Comparison of ENCODE assay signal across 10 mouse cellular contexts in genomic region chr6:149126675-149127074, GRCm38 (mm10). TPM values are rescaled to one million over a fixed set of nuclear protein-coding genes. Genes with fewer than 3 reads are reported as not detected.
DNase-seq lines count a peak whose midpoint lies in the region; ATAC-seq and TF ChIP-seq lines count a peak whose summit lies in the region.
"Had no signal": no experiment of that assay in that cellular context is flagged by ENCODE, and none has a peak within 500 bp of the region (broad histone marks: within the 10 kb centered on the region; RNA-seq: fewer than 3 reads in every experiment).

No protein-coding gene starts in this region.

- H3K27me3 ChIP-seq in MEL (ENCODE audit: control insufficient read depth in 1 of 2, insufficient read depth in 2 of 2, low read length in 2 of 2): no peaks in the 10 kb centered on the region
- no peaks in the 10 kb centered on the region for H3K27me3 ChIP-seq in liver, postnatal 0 days (ENCODE audit: insufficient read depth, low read length)
- H3K27me3 ChIP-seq in splenic B cell, adult 2 months (ENCODE audit: control insufficient read depth, insufficient read depth, low read length, poor library complexity, severe bottlenecking): no peaks in the 10 kb centered on the region
- H3K27me3 ChIP-seq: limb, embryonic 15.5 days had no signal

- TF ChIP-seq CTCF in MEL (IDR thresholded peaks at IDR 0.05 in 2 of 3, conservative IDR thresholded peaks at IDR 0.05 in 1 of 3; ENCODE audit: control insufficient read depth in 1 of 3, insufficient read depth in 1 of 3, low read depth in 2 of 3, low read length in 3 of 3, poor library complexity in 1 of 3, severe bottlenecking in 1 of 3): peak; percentile 66 to 87 (median 67)
- peak; percentile 77 for TF ChIP-seq CTCF in liver, postnatal 0 days (IDR thresholded peaks at IDR 0.05; ENCODE audit: low read depth)

- H3K9ac ChIP-seq in MEL (ENCODE audit: control insufficient read depth, low read depth, low read length, poor library complexity, severe bottlenecking): no peak overlapping the region
- no peak overlapping the region for H3K9ac ChIP-seq in liver, postnatal 0 days (replicated peaks)
- H3K9ac ChIP-seq: limb, embryonic 15.5 days had no signal

- H3K36me3 ChIP-seq in MEL (ENCODE audit: control insufficient read depth in 1 of 2, insufficient read depth in 2 of 2, low read length in 2 of 2): peaks cover 0 to 4% of the 10 kb centered on the region in 2 experiments; a peak in 2 of 4 replicates
- no peaks in the 10 kb centered on the region for H3K36me3 ChIP-seq in liver, postnatal 0 days (replicated peaks; ENCODE audit: insufficient read depth, low read length)
- H3K36me3 ChIP-seq in splenic B cell, adult 2 months (ENCODE audit: control insufficient read depth, insufficient read depth, low read length, poor library complexity, severe bottlenecking): no peaks in the 10 kb centered on the region
- H3K36me3 ChIP-seq: limb, embryonic 15.5 days had no signal

- intact Hi-C loops in left cerebral cortex, postnatal 25 days (cut with DNase I): loop anchor here (2.0 kb wide), 1 partner anchor 248 kb away; no protein-coding TSS in a partner anchor

- peaks cover 2 to 12% of the 10 kb centered on the region in 2 experiments for H3K4me1 ChIP-seq in MEL (ENCODE audit: control insufficient read depth in 1 of 2, insufficient read depth in 2 of 2, low read length in 2 of 2)
- no peaks in the 10 kb centered on the region for H3K4me1 ChIP-seq in liver, postnatal 0 days (ENCODE audit: insufficient read depth)
- H3K4me1 ChIP-seq: limb, embryonic 15.5 days had no signal

- ATAC-seq in inflammation-experienced regulatory T-cells, adult 6 months: peak; percentile 84
- ATAC-seq in liver, postnatal 0 days: peak; percentile 64

- TF ChIP-seq EP300 in MEL (IDR thresholded peaks at IDR 0.05; ENCODE audit: low read depth in 1 of 2, low read length in 2 of 2): no peak
- no peak for TF ChIP-seq EP300 in liver, postnatal 0 days (IDR thresholded peaks at IDR 0.05; ENCODE audit: low read depth)

- H3K4me2 ChIP-seq in liver, postnatal 0 days (ENCODE audit: low read depth, low read length): no peak overlapping the region
- H3K4me2 ChIP-seq: limb, embryonic 15.5 days had no signal

- H3K79me2 ChIP-seq in MEL (ENCODE audit: control insufficient read depth, insufficient read depth, low read length, poor library complexity): no peaks in the 10 kb centered on the region

- 61% methylated on average over 4 of the region's 4 CpGs for WGBS in liver, postnatal 0 days (ENCODE audit: insufficient replicate concordance)

- peak; percentile 90 for TF ChIP-seq RAD21 in MEL (IDR thresholded peaks at IDR 0.05; ENCODE audit: low read depth, low read length)

- no peak for TF ChIP-seq POLR2A in MEL (IDR thresholded peaks at IDR 0.05; ENCODE audit: control insufficient read depth in 1 of 2, insufficient read depth in 1 of 2, low read depth in 1 of 2, low read length in 2 of 2, poor library complexity in 1 of 2)

- no peaks in the 10 kb centered on the region for H3K9me3 ChIP-seq in MEL (replicated peaks; ENCODE audit: insufficient read depth, low read length)
- no peaks in the 10 kb centered on the region for H3K9me3 ChIP-seq in liver, postnatal 0 days (ENCODE audit: low read length)
- H3K9me3 ChIP-seq: limb, embryonic 15.5 days had no signal

- peak; percentile 12 to 28 for DNase-seq in left cerebral cortex, postnatal 25 days (ENCODE audit: low spot score in 2 of 2)
- no peak for DNase-seq in left cerebral cortex, adult 11 months (ENCODE audit: low spot score)
- peak; percentile 83 for DNase-seq in MEL (ENCODE audit: low read depth, low spot score)
- DNase-seq in brain, adult 2 months (ENCODE audit: low read depth, low spot score): peak; percentile 32
- DNase-seq in liver, postnatal 0 days: peak; percentile 40
- DNase-seq in splenic B cell, adult 2 months (ENCODE audit: low read depth, low spot score): peak; percentile 72
- no peak for DNase-seq in ovary, postnatal 10 days (ENCODE audit: low spot score)

- no peak overlapping the region for H3K27ac ChIP-seq in MEL (ENCODE audit: control insufficient read depth, low read depth, low read length)
- no peak overlapping the region for H3K27ac ChIP-seq in liver, postnatal 0 days (ENCODE audit: low read depth)
- H3K27ac ChIP-seq: limb, embryonic 15.5 days had no signal

- H3K4me3 ChIP-seq in MEL (ENCODE audit: control insufficient read depth in 1 of 2, insufficient read depth in 1 of 2, low read depth in 2 of 2, low read length in 2 of 2): no peak overlapping the region
- no peak overlapping the region for H3K4me3 ChIP-seq in liver, postnatal 0 days (ENCODE audit: low read depth, low read length)
- H3K4me3 ChIP-seq: limb, embryonic 15.5 days had no signal

TF ChIP-seq in MEL, 35 proteins besides CTCF, POLR2A, EP300 and RAD21:
- TF ChIP-seq HCFC1 (IDR thresholded peaks at IDR 0.05; ENCODE audit: low read depth, low read length): no peak
- TF ChIP-seq SMC3 (IDR thresholded peaks at IDR 0.05; ENCODE audit: low read depth, low read length): peak; percentile 89
- no peak for TF ChIP-seq CHD2 (IDR thresholded peaks at IDR 0.05; ENCODE audit: low read length)
- peak; percentile 91 for TF ChIP-seq ZC3H11A (IDR thresholded peaks at IDR 0.05; ENCODE audit: low read depth, low read length)
- peak; percentile 91 for TF ChIP-seq MYC (IDR thresholded peaks at IDR 0.05; ENCODE audit: low read depth, low read length)
- no peak for TF ChIP-seq GABPA (IDR thresholded peaks at IDR 0.05; ENCODE audit: low read depth, low read length)
- no peak for TF ChIP-seq MEF2A (IDR thresholded peaks at IDR 0.05; ENCODE audit: extremely low read depth, insufficient replicate concordance, low read depth, low read length, poor library complexity, severe bottlenecking)
- TF ChIP-seq POLR2AphosphoS2 (IDR thresholded peaks at IDR 0.05; ENCODE audit: low read length): no peak

RNA-seq across cellular contexts. Expression of gene Gm10203, which starts 3.3 kb away (rescaled TPM):
- total RNA-seq in left cerebral cortex, postnatal 25 days (2021): not detected
- not detected in 2 replicates for total RNA-seq in MEL (2012; rRNA removed)
- not detected for polyA plus RNA-seq in MEL (2012; ENCODE audit: insufficient read depth in 1 of 2, insufficient read length in 2 of 2, low read depth in 1 of 2, low replicate concordance in 2 of 2, missing spikeins in 1 of 2)
- polyA plus RNA-seq in inflammation-experienced regulatory T-cells, adult 6 months (2017; shearing (Covaris generic)): not detected
- not detected in 2 replicates for polyA plus RNA-seq in liver, postnatal 0 days (2015; fragmentation: Nextera tagmentation; extraction: Ambion mirVana)
- polyA plus RNA-seq: frontal cortex, adult 2 months; limb, embryonic 15.5 days had no signal

RNA-seq across cellular contexts. Expression of gene Etfbkmt, which starts 13.0 kb away (rescaled TPM):
- total RNA-seq in left cerebral cortex, postnatal 25 days (2021): 1 to 10 TPM; 1.9 to 3.4 TPM
- total RNA-seq in MEL (2012; rRNA removed): 3.4 TPM in 2 replicates
- polyA plus RNA-seq in MEL (2012; ENCODE audit: insufficient read depth in 1 of 2, insufficient read length in 2 of 2, low read depth in 1 of 2, low replicate concordance in 2 of 2, missing spikeins in 1 of 2): 1 to 10 TPM in 1 of 2 experiments, not detected in 1; 5.7 TPM
- 10 to 100 TPM; 42.0 to 73.9 (median 68.8) TPM for polyA plus RNA-seq in inflammation-experienced regulatory T-cells, adult 6 months (2017; shearing (Covaris generic))
- polyA plus RNA-seq in liver, postnatal 0 days (2015; fragmentation: Nextera tagmentation; extraction: Ambion mirVana): 9.7 and 9.8 TPM in 2 replicates

RNA-seq across cellular contexts. Expression of gene Dennd5b, which starts 25.2 kb away (rescaled TPM):
- 10 to 100 TPM; 65.8 to 69.4 TPM for total RNA-seq in left cerebral cortex, postnatal 25 days (2021)
- 0.65 and 1.1 TPM in 2 replicates for total RNA-seq in MEL (2012; rRNA removed)
- polyA plus RNA-seq in MEL (2012; ENCODE audit: insufficient read depth in 1 of 2, insufficient read length in 2 of 2, low read depth in 1 of 2, low replicate concordance in 2 of 2, missing spikeins in 1 of 2): 1 to 10 TPM in 1 of 2 experiments, not detected in 1; 1.3 TPM
- polyA plus RNA-seq in inflammation-experienced regulatory T-cells, adult 6 months (2017; shearing (Covaris generic)): under 1 TPM; 0.23 to 0.66 (median 0.57) TPM
- 7.4 and 7.9 TPM in 2 replicates for polyA plus RNA-seq in liver, postnatal 0 days (2015; fragmentation: Nextera tagmentation; extraction: Ambion mirVana)

Comparison
In these comparisons a context has a peak if more than half of its experiments do, and no peak if none do; other contexts are left out.
1. DNase-seq: peak in left cerebral cortex, postnatal 25 days (2 of 2), MEL (single experiment), brain, adult 2 months (single experiment), liver, postnatal 0 days (single experiment) and splenic B cell, adult 2 months (single experiment); none in left cerebral cortex, adult 11 months (single experiment) and ovary, postnatal 10 days (single experiment).